Mouse (Mus musculus): ENCODE data around the gene Aplp2. TPM values are rescaled to one million over a fixed set of nuclear protein-coding genes. Genes with fewer than 3 reads are reported as not detected.

Gene Aplp2
- polyA plus RNA-seq (2015; fragmentation: Nextera tagmentation; extraction: Ambion mirVana), result 361 and 403 TPM in 2 replicates

DNA sequence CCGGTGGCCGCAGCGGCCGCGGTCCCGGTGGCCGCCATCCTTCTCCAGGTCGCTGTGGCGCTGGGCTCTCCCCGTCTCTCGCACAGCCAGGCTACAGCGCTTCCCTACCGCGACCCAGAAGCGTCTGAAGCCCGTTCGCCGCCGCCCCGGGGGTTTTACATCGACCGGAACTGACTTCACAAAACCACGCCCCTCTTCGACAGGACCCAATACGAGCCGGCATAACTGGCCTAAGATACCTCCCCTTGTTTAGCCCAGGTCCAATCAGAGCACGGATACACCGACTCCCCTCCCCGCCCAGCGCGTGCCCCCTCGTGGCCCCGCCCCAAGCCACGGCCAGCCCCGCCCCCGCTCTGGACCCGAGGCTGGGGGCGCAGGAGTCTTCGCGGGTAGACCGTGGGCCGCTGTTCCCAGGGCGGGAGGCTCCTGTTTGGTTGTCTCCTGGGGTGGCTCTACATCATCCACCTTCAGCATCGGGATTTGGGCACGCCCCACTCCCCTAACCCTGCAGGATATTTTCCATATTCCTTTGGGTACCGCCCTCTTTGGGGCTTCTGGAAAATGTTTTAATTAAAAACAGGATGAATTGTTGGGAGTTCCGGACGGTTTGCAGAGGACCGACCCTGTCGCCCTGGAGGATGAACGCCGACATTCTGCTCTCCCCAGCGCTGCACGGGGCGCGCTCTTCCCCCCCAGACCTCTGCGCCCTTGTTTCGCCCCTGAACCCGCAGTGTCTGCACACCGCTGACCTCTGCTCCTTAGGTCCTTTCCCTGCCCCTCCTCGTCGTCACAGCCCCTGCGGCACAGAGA is at the start of gene Aplp2:
Aplp2 (minus strand) TSS at position 126 of the 810 bp plus-strand sequence.
- Histone ChIP-seq H3K27me3 (ENCODE audit: control insufficient read depth, insufficient read depth, low read depth, low read length) (no peaks in the 10 kb centered on the region), H3K9ac (ENCODE audit: low read depth, low read length) (peak within 1 kb of the TSS; percentile 90), H3K36me3 (ENCODE audit: control insufficient read depth, insufficient read depth, low read length) (no peaks in the 10 kb centered on the region), H3K9me3 (replicated peaks; ENCODE audit: control insufficient read depth, low read length, poor library complexity, severe bottlenecking) (no peaks in the 10 kb centered on the region), H3K4me2 (ENCODE audit: low read length) (peak within 1 kb of the TSS; percentile 94), H3K4me3 (ENCODE audit: low read depth, low read length) (peak within 1 kb of the TSS; percentile 95), H3K4me1 (ENCODE audit: control insufficient read depth, insufficient read depth, low read length) (peaks cover 28% of the 10 kb centered on the region), H3K27ac (ENCODE audit: low read length) (peak within 1 kb of the TSS; percentile 95)
- ATAC-seq, result peak; percentile 99
- WGBS, result under 1% methylated on average over 61 of the region's 63 CpGs

DNA sequence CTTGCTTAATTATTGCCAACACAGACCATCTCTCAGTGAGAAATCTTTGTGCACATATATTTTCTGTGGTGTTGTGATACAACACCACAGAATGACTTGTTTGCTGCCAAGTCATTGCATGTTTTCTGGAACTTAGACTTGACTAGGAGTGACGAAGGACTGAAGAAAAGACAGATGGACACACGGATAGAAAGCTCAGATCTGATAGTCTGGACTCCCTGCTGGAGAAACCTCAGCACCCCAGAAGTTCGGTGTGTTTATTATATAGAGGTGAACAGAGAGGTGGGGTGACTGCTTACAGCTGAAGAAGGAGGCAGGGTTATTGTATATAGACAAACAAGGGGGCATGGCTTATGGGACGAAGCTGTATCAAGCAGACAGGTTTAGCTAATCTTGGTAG is 48.6 kb upstream of the Aplp2 start:
- Histone ChIP-seq H3K27me3 (ENCODE audit: control insufficient read depth, insufficient read depth, low read depth, low read length) (no peaks in the 10 kb centered on the region), H3K9ac (ENCODE audit: low read depth, low read length) (no peak overlapping the region), H3K4me3 (ENCODE audit: low read depth, low read length) (no peak overlapping the region), H3K36me3 (ENCODE audit: control insufficient read depth, insufficient read depth, low read length) (no peaks in the 10 kb centered on the region), H3K27ac (ENCODE audit: low read length) (no peak overlapping the region), H3K9me3 (replicated peaks; ENCODE audit: control insufficient read depth, low read length, poor library complexity, severe bottlenecking) (no peaks in the 10 kb centered on the region), H3K4me1 (ENCODE audit: control insufficient read depth, insufficient read depth, low read length) (no peaks in the 10 kb centered on the region), H3K4me2 (ENCODE audit: low read length) (no peak overlapping the region)
- 73% methylated on average over 4 of the region's 4 CpGs for WGBS
- no peak for ATAC-seq

DNA sequence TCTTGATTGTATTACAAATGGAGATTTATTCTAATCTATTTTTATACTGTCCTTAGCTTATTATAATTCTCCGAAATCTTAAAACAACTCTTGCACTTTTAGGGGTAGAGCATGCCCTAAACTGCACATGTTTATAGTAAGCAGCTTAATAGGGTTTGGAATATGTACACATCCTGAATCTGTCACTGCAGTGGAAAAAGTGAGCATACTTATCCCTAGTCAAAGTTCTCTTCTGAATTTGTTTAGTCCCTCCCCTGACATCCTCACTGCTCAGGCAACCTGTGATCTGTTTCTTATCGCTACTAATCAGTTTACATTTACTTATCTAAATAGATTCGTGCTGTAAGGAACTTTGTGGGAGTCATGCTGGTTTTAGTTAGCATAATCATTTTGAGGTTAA is 46.6 kb upstream of the Aplp2 start:
- Histone ChIP-seq H3K4me1 (ENCODE audit: control insufficient read depth, insufficient read depth, low read length) (no peaks in the 10 kb centered on the region), H3K27me3 (ENCODE audit: control insufficient read depth, insufficient read depth, low read depth, low read length) (no peaks in the 10 kb centered on the region), H3K27ac (ENCODE audit: low read length) (no peak overlapping the region), H3K4me2 (ENCODE audit: low read length) (no peak overlapping the region), H3K36me3 (ENCODE audit: control insufficient read depth, insufficient read depth, low read length) (no peaks in the 10 kb centered on the region), H3K4me3 (ENCODE audit: low read depth, low read length) (no peak overlapping the region), H3K9ac (ENCODE audit: low read depth, low read length) (no peak overlapping the region), H3K9me3 (replicated peaks; ENCODE audit: control insufficient read depth, low read length, poor library complexity, severe bottlenecking) (no peaks in the 10 kb centered on the region)
- 85% methylated on average over 3 of the region's 3 CpGs for WGBS
- ATAC-seq, result no peak

DNA sequence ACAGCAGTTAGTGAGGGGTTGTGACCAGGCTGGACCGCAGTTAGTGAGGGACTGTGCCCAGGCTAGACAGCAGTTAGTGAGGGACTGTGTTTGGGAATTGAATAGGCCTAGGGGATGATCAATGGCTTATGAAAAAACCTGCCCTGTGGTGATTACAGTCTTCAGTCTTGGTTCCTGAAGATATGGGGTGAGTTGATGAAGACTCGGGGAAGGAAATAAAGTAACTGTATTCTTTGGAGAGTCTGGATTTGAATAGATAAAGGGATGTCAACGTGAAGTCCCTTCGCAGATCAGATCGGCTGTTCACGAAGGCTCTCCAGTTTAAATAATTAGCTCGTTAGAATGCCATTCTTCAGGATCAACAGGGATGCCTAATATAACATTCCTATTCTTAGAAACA is 44.3 kb upstream of the Aplp2 start:
- no peak for ATAC-seq
- no peaks in the 10 kb centered on the region for H3K36me3 ChIP-seq (ENCODE audit: control insufficient read depth, insufficient read depth, low read length)
- 68% methylated on average over 7 of the region's 7 CpGs for WGBS
- no peaks in the 10 kb centered on the region for H3K9me3 ChIP-seq (replicated peaks; ENCODE audit: control insufficient read depth, low read length, poor library complexity, severe bottlenecking)
- no peak overlapping the region for H3K4me3 ChIP-seq (ENCODE audit: low read depth, low read length)
- no peak overlapping the region for H3K4me2 ChIP-seq (ENCODE audit: low read length)
- no peak overlapping the region for H3K27ac ChIP-seq (ENCODE audit: low read length)
- H3K9ac ChIP-seq (ENCODE audit: low read depth, low read length), result no peak overlapping the region
- no peaks in the 10 kb centered on the region for H3K27me3 ChIP-seq (ENCODE audit: control insufficient read depth, insufficient read depth, low read depth, low read length)
- no peaks in the 10 kb centered on the region for H3K4me1 ChIP-seq (ENCODE audit: control insufficient read depth, insufficient read depth, low read length)

DNA sequence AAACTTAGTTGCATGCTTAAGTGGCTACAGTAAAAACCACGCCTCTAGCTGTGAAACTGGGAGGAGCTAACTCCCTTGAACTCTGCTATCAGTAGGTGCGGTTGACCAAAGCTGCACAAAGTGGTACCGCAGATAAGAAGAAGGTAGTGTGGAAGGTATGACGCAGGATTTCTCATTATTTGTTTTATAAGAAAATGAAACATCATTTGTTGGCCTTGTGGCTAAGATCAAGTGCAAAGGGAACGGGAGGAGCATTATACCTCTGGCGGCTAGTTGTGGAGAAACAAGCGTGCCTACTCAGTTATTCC is 43.0 kb upstream of the Aplp2 start:
- H3K9ac ChIP-seq (ENCODE audit: low read depth, low read length), result no peak overlapping the region
- 96% methylated on average over 7 of the region's 7 CpGs for WGBS
- ATAC-seq, result no peak
- no peaks in the 10 kb centered on the region for H3K27me3 ChIP-seq (ENCODE audit: control insufficient read depth, insufficient read depth, low read depth, low read length)
- H3K9me3 ChIP-seq (replicated peaks; ENCODE audit: control insufficient read depth, low read length, poor library complexity, severe bottlenecking), result no peaks in the 10 kb centered on the region
- no peak overlapping the region for H3K27ac ChIP-seq (ENCODE audit: low read length)
- no peak overlapping the region for H3K4me2 ChIP-seq (ENCODE audit: low read length)
- H3K4me1 ChIP-seq (ENCODE audit: control insufficient read depth, insufficient read depth, low read length), result no peaks in the 10 kb centered on the region
- no peaks in the 10 kb centered on the region for H3K36me3 ChIP-seq (ENCODE audit: control insufficient read depth, insufficient read depth, low read length)
- H3K4me3 ChIP-seq (ENCODE audit: low read depth, low read length), result no peak overlapping the region

DNA sequence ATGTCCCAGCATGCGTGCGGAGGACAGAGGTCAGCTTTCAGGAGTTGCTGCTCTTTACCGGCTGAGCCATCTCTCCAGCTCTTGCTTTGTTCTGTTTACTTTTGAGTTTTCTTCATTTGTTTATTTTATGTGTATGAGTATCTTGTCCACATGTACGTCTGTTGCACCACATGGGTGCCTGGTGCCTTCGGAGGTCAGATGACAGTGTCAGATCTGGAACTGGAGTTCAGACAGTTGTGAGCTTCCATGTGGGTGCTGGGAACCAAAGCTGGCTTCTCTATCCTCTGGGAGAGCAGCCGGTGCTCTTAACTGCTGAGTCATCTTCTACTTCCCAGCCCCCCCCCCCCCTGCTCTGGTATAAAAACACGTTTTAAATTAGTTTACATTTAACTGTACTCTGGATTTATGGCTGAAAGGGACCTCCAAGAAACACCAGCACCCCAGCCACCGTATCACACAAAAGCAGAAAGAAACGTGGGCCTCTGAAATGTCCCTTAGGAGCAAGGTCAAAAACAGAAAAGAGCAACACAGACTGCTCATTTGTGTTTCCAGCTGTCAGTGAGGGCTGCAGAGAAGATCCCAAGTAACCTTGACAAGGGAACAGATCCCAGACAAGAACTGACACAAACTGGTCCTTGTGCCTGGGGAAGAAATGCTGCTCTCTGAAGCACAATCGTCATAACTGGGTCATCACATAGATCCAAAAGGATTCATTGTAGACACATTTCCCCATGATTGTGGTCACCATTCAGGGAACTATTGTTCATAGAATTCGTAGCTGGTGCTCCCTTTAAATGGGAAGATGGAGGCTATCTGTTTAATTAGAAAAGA is 42.5 kb upstream of the Aplp2 start:
- H3K4me2 ChIP-seq (ENCODE audit: low read length), result no peak overlapping the region
- H3K9me3 ChIP-seq (replicated peaks; ENCODE audit: control insufficient read depth, low read length, poor library complexity, severe bottlenecking), result no peaks in the 10 kb centered on the region
- ATAC-seq, result no peak

DNA sequence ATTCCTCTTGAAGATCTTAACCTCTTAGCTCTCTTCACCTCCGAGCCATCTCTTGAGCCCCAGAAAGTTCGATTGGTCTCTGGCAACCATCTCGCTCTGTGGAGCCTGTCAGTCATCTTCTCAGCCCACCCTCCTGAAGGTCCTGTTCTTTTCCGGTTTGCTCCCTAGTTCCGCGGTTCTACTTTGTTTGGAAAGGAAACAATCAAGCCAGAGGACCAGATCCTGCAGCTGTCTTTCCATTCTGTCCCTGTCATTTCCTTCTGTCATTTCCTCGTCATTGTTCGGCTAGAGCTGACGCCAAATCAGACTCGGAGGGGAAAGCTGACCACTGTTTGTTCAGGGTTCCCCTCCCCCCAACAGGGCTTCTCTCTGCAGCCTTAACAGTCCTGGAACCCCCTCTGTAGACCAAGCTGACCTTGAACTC is 41.7 kb upstream of the Aplp2 start:
- no peak overlapping the region for H3K4me3 ChIP-seq (ENCODE audit: low read depth, low read length)
- no peaks in the 10 kb centered on the region for H3K9me3 ChIP-seq (replicated peaks; ENCODE audit: control insufficient read depth, low read length, poor library complexity, severe bottlenecking)
- H3K27ac ChIP-seq (ENCODE audit: low read length), result no peak overlapping the region
- no peak overlapping the region for H3K4me2 ChIP-seq (ENCODE audit: low read length)
- H3K9ac ChIP-seq (ENCODE audit: low read depth, low read length), result no peak overlapping the region
- H3K4me1 ChIP-seq (ENCODE audit: control insufficient read depth, insufficient read depth, low read length), result no peaks in the 10 kb centered on the region
- H3K27me3 ChIP-seq (ENCODE audit: control insufficient read depth, insufficient read depth, low read depth, low read length), result no peaks in the 10 kb centered on the region
- ATAC-seq, result no peak
- WGBS, result 56% methylated on average over 10 of the region's 10 CpGs
- H3K36me3 ChIP-seq (ENCODE audit: control insufficient read depth, insufficient read depth, low read length), result no peaks in the 10 kb centered on the region

More for the DNA sequence above, 42.5 kb upstream of the Aplp2 start:
- no peaks in the 10 kb centered on the region for H3K27me3 ChIP-seq (ENCODE audit: control insufficient read depth, insufficient read depth, low read depth, low read length)
- 77% methylated on average over 11 of the region's 11 CpGs for WGBS
- no peaks in the 10 kb centered on the region for H3K4me1 ChIP-seq (ENCODE audit: control insufficient read depth, insufficient read depth, low read length)
- no peak overlapping the region for H3K27ac ChIP-seq (ENCODE audit: low read length)
- H3K9ac ChIP-seq (ENCODE audit: low read depth, low read length), result no peak overlapping the region
- no peaks in the 10 kb centered on the region for H3K36me3 ChIP-seq (ENCODE audit: control insufficient read depth, insufficient read depth, low read length)
- no peak overlapping the region for H3K4me3 ChIP-seq (ENCODE audit: low read depth, low read length)

DNA sequence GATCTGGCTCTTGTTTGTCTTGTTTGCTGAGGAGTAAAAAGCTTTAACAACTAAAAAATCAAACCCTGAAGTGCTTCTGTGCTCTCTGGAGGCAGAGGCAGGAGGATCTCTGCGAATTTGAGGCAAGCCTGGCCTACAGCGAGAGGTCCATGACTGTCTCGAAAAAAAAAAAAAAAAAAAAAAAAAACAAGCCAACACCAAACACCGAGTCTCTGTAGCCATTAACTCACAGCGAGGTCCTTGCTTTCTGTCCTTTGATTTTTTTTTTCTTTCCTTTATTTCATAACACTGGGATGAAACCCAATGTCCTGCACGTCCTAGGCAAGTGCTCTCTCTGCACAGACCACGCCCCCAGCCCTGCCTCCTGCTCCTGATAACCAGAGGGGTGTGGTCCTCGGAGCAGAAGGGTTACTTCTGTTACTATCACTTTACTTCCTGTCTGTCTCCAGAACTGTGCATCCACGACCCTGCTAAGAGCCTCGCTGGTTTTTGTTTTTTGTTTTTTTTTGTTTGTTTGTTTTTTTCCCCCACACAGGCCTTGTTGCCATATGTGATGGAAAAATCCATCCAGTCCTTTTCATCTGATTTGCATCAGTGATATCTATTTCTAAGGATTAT is 40.7 kb upstream of the Aplp2 start:
- H3K4me1 ChIP-seq (ENCODE audit: control insufficient read depth, insufficient read depth, low read length), result no peaks in the 10 kb centered on the region
- no peak overlapping the region for H3K9ac ChIP-seq (ENCODE audit: low read depth, low read length)
- no peaks in the 10 kb centered on the region for H3K9me3 ChIP-seq (replicated peaks; ENCODE audit: control insufficient read depth, low read length, poor library complexity, severe bottlenecking)
- WGBS, result 79% methylated on average over 10 of the region's 10 CpGs
- H3K4me2 ChIP-seq (ENCODE audit: low read length), result no peak overlapping the region
- no peaks in the 10 kb centered on the region for H3K36me3 ChIP-seq (ENCODE audit: control insufficient read depth, insufficient read depth, low read length)
- no peak overlapping the region for H3K27ac ChIP-seq (ENCODE audit: low read length)
- H3K27me3 ChIP-seq (ENCODE audit: control insufficient read depth, insufficient read depth, low read depth, low read length), result no peaks in the 10 kb centered on the region
- no peak overlapping the region for H3K4me3 ChIP-seq (ENCODE audit: low read depth, low read length)
- no peak for ATAC-seq

Data from midbrain, embryonic 16.5 days (tissue).